Mouse (Mus musculus): ENCODE measurements around the gene Fam228b.
"Not testable (repeated sequence)": the region's sequence is repeated elsewhere in the genome, so short reads cannot be mapped to it uniquely, and the experiment has no call there.

GRCm38 (mm10) chr12:4705626-4706025 is 63.4 kb downstream of the Fam228b start:
- not testable (repeated sequence) for TF ChIP-seq CTCF (conservative IDR thresholded peaks at IDR 0.05; ENCODE audit: insufficient read depth, insufficient read length, low read depth, low read length); POLR2A (IDR thresholded peaks at IDR 0.05; ENCODE audit: low read depth, low read length)
